Mouse (Mus musculus) G1E (cell line): Measurements from ENCODE around the gene Zfp775. TPM values are rescaled to one million over a fixed set of nuclear protein-coding genes. Genes with fewer than 3 reads are reported as not detected.

Source experiments
- ATAC-seq: 2 replicates; pipeline ENCODE4 v1.8.0; 2016; ENCODE audit warnings: mild to moderate bottlenecking; ENCODE audit not compliant: insufficient number of reproducible peaks, poor library complexity, low FRiP score, severe bottlenecking; ENCODE audit errors: extremely low read depth
- DNase-seq: peaks from one replicate; pipeline ENCODE4 v3.0.0; 2012; ENCODE audit warnings: low spot score
- H3K27me3 ChIP-seq: 2 replicates; pipeline ENCODE4 v1.6.1; 2012; ENCODE audit warnings: mild to moderate bottlenecking, low read length, inconsistent platforms; ENCODE audit not compliant: insufficient read depth
- H3K36me3 ChIP-seq: replicated peaks from 2 replicates; pipeline ENCODE3; 2012; ENCODE audit warnings: mild to moderate bottlenecking, inconsistent platforms
- H3K4me1 ChIP-seq: 2 replicates; pipeline ENCODE4 v1.6.1; 2012; ENCODE audit warnings: low read depth, low read length, inconsistent platforms, mixed read lengths; ENCODE audit not compliant: insufficient read depth
- H3K4me3 ChIP-seq: 2 replicates; pipeline ENCODE4 v1.5.1; 2012; ENCODE audit warnings: low read depth, mild to moderate bottlenecking, inconsistent platforms, low read length, moderate library complexity, mixed read lengths
- H3K9me3 ChIP-seq: replicated peaks from 2 replicates; pipeline ENCODE4 v1.6.1; 2012; ENCODE audit warnings: inconsistent platforms
- CTCF ChIP-seq: IDR thresholded peaks from 2 replicates; pipeline ENCODE4 v1.5.1; 2012; ENCODE audit warnings: low read depth, low read length, inconsistent platforms, mixed read lengths
- GATA1 ChIP-seq: IDR thresholded peaks from 2 replicates; pipeline ENCODE4 v1.6.1; 2012; ENCODE audit warnings: borderline replicate concordance, low read length, inconsistent platforms, mixed read lengths
- GATA2 ChIP-seq: IDR thresholded peaks from 2 replicates; pipeline ENCODE4 v1.6.1; 2012; ENCODE audit warnings: low read depth, low read length, inconsistent platforms, borderline replicate concordance
- POLR2AphosphoS5 ChIP-seq: IDR thresholded peaks from 2 replicates; pipeline ENCODE4 v1.6.1; 2012; ENCODE audit warnings: low read depth, low read length, inconsistent platforms; ENCODE audit not compliant: insufficient replicate concordance
- TAL1 ChIP-seq: conservative IDR thresholded peaks from 2 replicates; pipeline ENCODE4 v1.6.1; 2012; ENCODE audit warnings: low read depth, low read length, inconsistent platforms, mixed read lengths
- polyA plus RNA-seq: library from polyadenylated mRNA; stranded (reverse); fragments of >175 nt; gene quantifications from 2 replicates; pipeline ENCODE4 v1.2.3, GENCODE M21; 2012
- total RNA-seq, 2 experiments: library from RNA; stranded (forward) in 1 of 2; stranded (reverse) in 1 of 2; fragments of 200-1000 nt in 1 of 2; fragments of >200 nt in 1 of 2; fragmentation: Nextera tagmentation in 1 of 2; gene quantifications; 2 replicates each; pipeline ENCODE4 v1.2.3; 2014 to 2017

Zfp775 gene
- total and polyA plus RNA-seq, 3 experiments, result 0.11 TPM; not detected in 2

GRCm38 (mm10) chr6:48642764-48643292 is 41.0 kb downstream of the Zfp775 start:
- no peak for TF ChIP-seq TAL1
- no peak for TF ChIP-seq GATA2
- no peaks in the 10 kb centered on the region for H3K36me3 ChIP-seq
- H3K27me3 ChIP-seq, result 0 out of 2 replicates have a peak, but pooled peaks cover 3% of the 10 kb centered on the region
- DNase-seq (no peak), ATAC-seq (no peak)
- no peaks in the 10 kb centered on the region for H3K4me1 ChIP-seq
- no peak overlapping the region for H3K4me3 ChIP-seq
- no peaks in the 10 kb centered on the region for H3K9me3 ChIP-seq

GRCm38 (mm10) chr6:48645660-48646308 is 43.9 kb downstream of the Zfp775 start:
- H3K36me3 ChIP-seq, result no peaks in the 10 kb centered on the region
- TF ChIP-seq CTCF, result 0 out of 2 replicates have a peak, but pooled peaks have one; percentile 27
- TF ChIP-seq POLR2AphosphoS5, result no peak
- no peaks in the 10 kb centered on the region for H3K4me1 ChIP-seq
- no peak overlapping the region for H3K4me3 ChIP-seq
- peaks cover 9% of the 10 kb centered on the region for H3K27me3 ChIP-seq
- no peaks in the 10 kb centered on the region for H3K9me3 ChIP-seq
- DNase-seq, result no peak
- no peak for ATAC-seq

GRCm38 (mm10) chr6:48646309-48646690 is 44.4 kb downstream of the Zfp775 start:
- Histone ChIP-seq H3K9me3 (no peaks in the 10 kb centered on the region), H3K27me3 (peaks cover 9% of the 10 kb centered on the region), H3K4me3 (no peak overlapping the region), H3K36me3 (no peaks in the 10 kb centered on the region), H3K4me1 (no peaks in the 10 kb centered on the region)
- TF ChIP-seq GATA1, result no peak
- TF ChIP-seq CTCF, result no peak
- no peak for TF ChIP-seq POLR2AphosphoS5
- no peak for TF ChIP-seq TAL1
- no peak for TF ChIP-seq GATA2
- ATAC-seq (no peak), DNase-seq (no peak)

GRCm38 (mm10) chr6:48646995-48647394 is 45.1 kb downstream of the Zfp775 start, which contains the start of gene Gimap8:
Gimap8 (plus strand) TSS chr6:48647234.
- ATAC-seq, result no peak
- no peak within 1 kb of the TSS for H3K4me3 ChIP-seq
- H3K9me3 ChIP-seq, result no peaks in the 10 kb centered on the region
- DNase-seq, result no peak
- no peak for TF ChIP-seq GATA1
- TF ChIP-seq GATA2, result no peak
- no peak for TF ChIP-seq CTCF
- TF ChIP-seq POLR2AphosphoS5, result no peak
- no peak for TF ChIP-seq TAL1
- peaks cover 9% of the 10 kb centered on the region for H3K27me3 ChIP-seq
- H3K36me3 ChIP-seq, result no peaks in the 10 kb centered on the region
- H3K4me1 ChIP-seq, result no peaks in the 10 kb centered on the region

- H3K9me3 ChIP-seq, result no peaks in the 10 kb centered on the region
- H3K4me1 ChIP-seq, result no peaks in the 10 kb centered on the region
- no peaks in the 10 kb centered on the region for H3K36me3 ChIP-seq
- TF ChIP-seq POLR2AphosphoS5, result no peak
- TF ChIP-seq GATA1, result no peak
- no peak for TF ChIP-seq CTCF
- no peak for TF ChIP-seq TAL1
- no peak for TF ChIP-seq GATA2
- ATAC-seq (no peak), DNase-seq (no peak)
- H3K4me3 ChIP-seq, result no peak overlapping the region
- H3K27me3 ChIP-seq, result peaks cover 9% of the 10 kb centered on the region
Observed at GRCm38 (mm10) chr6:48647611-48648010, 45.7 kb downstream of the Zfp775 start.

GRCm38 (mm10) chr6:48648779-48649178 is 46.9 kb downstream of the Zfp775 start:
- Histone ChIP-seq H3K9me3 (no peaks in the 10 kb centered on the region), H3K4me1 (no peaks in the 10 kb centered on the region), H3K36me3 (no peaks in the 10 kb centered on the region), H3K27me3 (peaks cover 9% of the 10 kb centered on the region), H3K4me3 (no peak overlapping the region)
- TF ChIP-seq POLR2AphosphoS5 (no peak), TAL1 (no peak), GATA2 (no peak), GATA1 (no peak), CTCF (no peak)
- ATAC-seq (no peak), DNase-seq (no peak)
